Mouse (Mus musculus): ENCODE results near the gene Sfta2. TPM values are rescaled to one million over a fixed set of nuclear protein-coding genes. Genes with fewer than 3 reads are reported as not detected.
A peak's percentile ranks its signal among the peaks of the same experiment; 100 is the strongest.

Sfta2 gene
- polyA plus RNA-seq, 1 experiment from 2014 or later: not detected

DNA sequence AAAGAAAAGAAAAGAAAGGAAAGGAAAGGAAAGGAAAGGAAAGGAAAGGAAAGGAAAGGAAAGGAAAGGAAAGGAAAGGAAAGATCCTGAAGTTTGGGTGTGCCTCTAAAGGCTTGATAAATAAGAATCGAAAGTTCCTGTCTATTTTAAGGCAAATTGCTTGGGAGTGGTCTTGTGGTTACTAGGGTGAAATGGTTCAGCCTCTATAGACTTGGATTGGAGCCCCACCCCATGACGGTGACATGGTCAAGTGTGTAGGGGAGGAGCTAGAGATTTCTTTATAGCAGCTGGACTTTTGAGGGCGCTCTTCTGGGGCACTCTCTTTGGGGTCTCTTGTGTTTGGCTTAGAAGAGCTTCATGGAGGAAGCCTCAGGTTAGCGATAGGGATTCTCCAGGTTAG, 7.6 kb upstream of the Sfta2 start:
- ATAC-seq (ENCODE audit: insufficient number of reproducible peaks, insufficient read depth, low FRiP score, low TSS enrichment, low read depth): no peak
- no peaks in the 10 kb centered on the region for H3K36me3 ChIP-seq
- H3K4me3 ChIP-seq (replicated peaks): no peak overlapping the region
- H3K4me1 ChIP-seq (replicated peaks): no peaks in the 10 kb centered on the region
- no peak overlapping the region for H3K27ac ChIP-seq
- WGBS: 44% methylated on average over 4 of the region's 4 CpGs
- H3K9ac ChIP-seq (replicated peaks): no peak overlapping the region
- H3K9me3 ChIP-seq: peaks cover 6% of the 10 kb centered on the region; the same call in 1 of the 2 replicates
- no peak overlapping the region for H3K4me2 ChIP-seq
- peaks cover 5% of the 10 kb centered on the region; the same call in 1 of the 2 replicates for H3K27me3 ChIP-seq

DNA sequence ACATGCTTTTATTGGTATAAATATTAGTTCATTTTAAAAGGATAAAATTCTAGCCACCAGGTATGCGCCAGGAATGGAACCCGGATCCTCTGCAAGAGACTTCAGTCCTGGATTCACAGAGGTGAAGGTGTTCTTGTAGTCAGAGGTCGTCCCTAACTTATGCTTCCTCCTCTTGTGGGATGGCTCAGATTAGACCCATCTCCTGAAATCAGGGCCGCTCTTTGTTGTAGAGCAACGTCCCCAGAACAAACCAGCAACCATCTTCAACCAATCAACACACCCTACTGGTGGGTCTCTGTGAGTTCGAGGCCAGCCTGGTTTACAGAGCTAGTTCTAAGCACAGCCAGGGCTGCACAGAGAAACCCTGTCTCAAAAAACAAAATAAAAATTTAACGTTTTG, 6.9 kb upstream of the Sfta2 start:
- Histone ChIP-seq H3K27ac (no peak overlapping the region), H3K36me3 (no peaks in the 10 kb centered on the region)
- WGBS: 84% methylated on average over 7 of the region's 7 CpGs

DNA sequence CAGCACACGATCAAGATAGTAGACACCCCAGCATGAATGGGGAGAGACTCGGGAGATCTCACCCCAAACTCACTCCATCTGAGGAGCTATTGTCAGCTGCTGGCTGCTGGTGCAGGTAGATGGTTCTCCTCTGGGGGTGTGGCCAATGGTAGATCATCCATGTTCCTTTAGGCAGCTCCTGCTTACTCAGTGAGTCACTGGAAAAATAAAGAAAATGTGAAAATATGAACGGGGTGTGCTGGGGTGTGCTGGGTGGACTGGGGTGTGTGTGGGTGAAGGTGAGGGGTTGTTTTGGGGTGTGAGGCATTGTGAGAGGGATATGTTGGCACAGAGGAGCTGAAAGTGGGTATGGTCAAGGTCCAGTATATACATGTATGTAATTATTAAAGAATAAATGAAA, 4.0 kb upstream of the Sfta2 start:
- Histone ChIP-seq H3K9me3 (peaks cover 6% of the 10 kb centered on the region; the same call in 1 of the 2 replicates), H3K27ac (no peak overlapping the region), H3K4me2 (no peak overlapping the region), H3K36me3 (no peaks in the 10 kb centered on the region), H3K9ac (replicated peaks) (no peak overlapping the region), H3K4me1 (replicated peaks) (no peaks in the 10 kb centered on the region), H3K4me3 (replicated peaks) (no peak overlapping the region), H3K27me3 (peaks cover 6% of the 10 kb centered on the region)
- WGBS: 94% methylated on average over 3 of the region's 3 CpGs
- ATAC-seq (ENCODE audit: insufficient number of reproducible peaks, insufficient read depth, low FRiP score, low TSS enrichment, low read depth): no peak

More for the DNA sequence above, 6.9 kb upstream of the Sfta2 start:
- H3K4me3 ChIP-seq (replicated peaks): no peak overlapping the region
- peaks cover 5% of the 10 kb centered on the region; the same call in 1 of the 2 replicates for H3K27me3 ChIP-seq
- H3K4me2 ChIP-seq: no peak overlapping the region
- H3K9ac ChIP-seq (replicated peaks): no peak overlapping the region
- ATAC-seq (ENCODE audit: insufficient number of reproducible peaks, insufficient read depth, low FRiP score, low TSS enrichment, low read depth): no peak
- H3K4me1 ChIP-seq (replicated peaks): no peaks in the 10 kb centered on the region
- peaks cover 6% of the 10 kb centered on the region; the same call in 1 of the 2 replicates for H3K9me3 ChIP-seq

DNA sequence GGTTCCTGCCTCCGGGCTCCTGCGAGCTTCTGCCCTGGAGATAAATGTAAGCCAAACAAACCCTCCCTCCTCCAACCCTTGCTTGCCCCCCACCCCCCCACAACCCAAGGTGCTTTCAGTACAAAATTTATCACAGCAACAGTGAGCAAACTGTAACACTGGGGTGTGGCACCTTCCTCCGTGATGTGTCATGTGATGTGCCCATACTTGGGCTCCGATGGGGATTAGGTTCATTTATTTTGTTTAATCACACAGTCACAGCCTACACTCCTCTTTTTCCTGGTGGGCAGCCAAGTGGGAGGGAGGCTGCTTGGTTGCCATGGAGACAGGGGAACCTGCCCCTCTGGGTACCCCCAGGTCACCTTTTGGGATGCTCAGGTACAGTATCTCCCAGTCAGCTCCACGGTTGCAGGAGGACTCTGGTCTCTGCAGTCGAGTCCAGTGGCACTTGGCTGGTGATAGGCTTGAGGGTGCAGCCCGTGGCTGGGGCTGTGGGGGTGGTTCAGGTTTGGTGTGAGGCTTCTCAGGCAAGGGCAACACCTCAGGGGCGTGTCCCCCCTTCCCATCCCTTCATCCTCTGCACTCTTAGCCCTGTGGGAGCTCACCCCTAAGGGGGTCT, 496 bp downstream of the Sfta2 start:
- Histone ChIP-seq H3K4me2 (no peak overlapping the region), H3K36me3 (no peaks in the 10 kb centered on the region), H3K9me3 (peaks cover 5% of the 10 kb centered on the region), H3K27ac (no peak overlapping the region), H3K4me1 (replicated peaks) (no peaks in the 10 kb centered on the region), H3K4me3 (replicated peaks) (no peak overlapping the region), H3K9ac (replicated peaks) (no peak overlapping the region), H3K27me3 (peaks cover 8% of the 10 kb centered on the region)
- ATAC-seq (ENCODE audit: insufficient number of reproducible peaks, insufficient read depth, low FRiP score, low TSS enrichment, low read depth): no peak
- 57% methylated on average over 8 of the region's 8 CpGs for WGBS

DNA sequence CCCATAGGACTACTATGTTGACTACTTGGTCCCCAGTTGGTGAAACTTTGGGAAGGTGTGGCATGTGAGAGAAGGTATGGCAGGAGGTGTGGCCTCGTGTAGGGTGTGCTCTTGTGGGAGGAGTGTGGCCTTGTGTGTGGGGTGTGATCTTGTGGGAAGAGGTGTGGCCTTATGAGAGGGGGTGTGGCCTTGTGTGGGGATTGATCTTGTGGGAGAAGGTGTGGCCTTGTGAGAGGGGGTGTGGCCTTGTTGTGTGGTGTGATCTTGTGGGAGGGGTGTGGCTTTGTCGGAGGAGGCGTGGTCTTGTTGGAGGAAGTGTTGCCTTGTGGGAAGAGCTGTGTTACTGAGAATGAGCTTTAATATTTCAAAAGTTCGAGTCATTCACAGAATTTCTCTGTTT, 15.8 kb downstream of the Sfta2 start:
- Histone ChIP-seq H3K4me1 (replicated peaks) (no peaks in the 10 kb centered on the region), H3K4me3 (replicated peaks) (no peak overlapping the region)

DNA sequence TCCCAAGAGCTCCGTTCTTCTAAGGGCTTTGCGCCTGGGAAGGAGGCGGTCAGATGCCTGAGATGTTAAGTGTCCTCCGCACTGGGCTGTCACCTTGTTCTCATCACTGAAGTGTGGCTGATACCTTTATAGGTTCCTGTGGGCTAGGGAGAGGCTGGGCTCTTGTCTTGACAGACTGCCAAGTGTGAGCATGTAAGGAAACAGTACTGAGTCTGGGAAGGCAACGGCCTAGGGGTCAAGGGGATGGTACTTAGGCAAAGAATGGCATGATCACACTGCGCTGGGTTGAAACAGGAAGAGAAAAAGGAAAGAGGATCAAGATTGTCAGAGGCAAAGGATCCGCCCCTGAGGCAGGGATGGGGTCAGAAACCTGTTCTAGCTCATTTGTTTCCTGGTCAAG, 25.2 kb downstream of the Sfta2 start, which contains the start of gene Gm9573:
Gm9573 (minus strand) TSS at position 101 of the 400 bp plus-strand sequence.
- H3K9me3 ChIP-seq: no peaks in the 10 kb centered on the region
- H3K27me3 ChIP-seq: no peaks in the 10 kb centered on the region
- no peak within 1 kb of the TSS for H3K27ac ChIP-seq
- no peak within 1 kb of the TSS for H3K4me2 ChIP-seq
- ATAC-seq (ENCODE audit: insufficient number of reproducible peaks, insufficient read depth, low FRiP score, low TSS enrichment, low read depth): no peak
- H3K4me3 ChIP-seq (replicated peaks): no peak within 1 kb of the TSS
- H3K9ac ChIP-seq (replicated peaks): no peak within 1 kb of the TSS
- WGBS: 83% methylated on average over 7 of the region's 7 CpGs
- H3K36me3 ChIP-seq: no peaks in the 10 kb centered on the region
- H3K4me1 ChIP-seq (replicated peaks): no peaks in the 10 kb centered on the region

More for the DNA sequence above, 15.8 kb downstream of the Sfta2 start:
- H3K36me3 ChIP-seq: no peaks in the 10 kb centered on the region
- 78% methylated on average over 4 of the region's 4 CpGs for WGBS
- no peak overlapping the region for H3K27ac ChIP-seq
- no peak for ATAC-seq (ENCODE audit: insufficient number of reproducible peaks, insufficient read depth, low FRiP score, low TSS enrichment, low read depth)
- H3K9me3 ChIP-seq: no peaks in the 10 kb centered on the region
- H3K27me3 ChIP-seq: no peaks in the 10 kb centered on the region
- H3K9ac ChIP-seq (replicated peaks): no peak overlapping the region
- no peak overlapping the region for H3K4me2 ChIP-seq

DNA sequence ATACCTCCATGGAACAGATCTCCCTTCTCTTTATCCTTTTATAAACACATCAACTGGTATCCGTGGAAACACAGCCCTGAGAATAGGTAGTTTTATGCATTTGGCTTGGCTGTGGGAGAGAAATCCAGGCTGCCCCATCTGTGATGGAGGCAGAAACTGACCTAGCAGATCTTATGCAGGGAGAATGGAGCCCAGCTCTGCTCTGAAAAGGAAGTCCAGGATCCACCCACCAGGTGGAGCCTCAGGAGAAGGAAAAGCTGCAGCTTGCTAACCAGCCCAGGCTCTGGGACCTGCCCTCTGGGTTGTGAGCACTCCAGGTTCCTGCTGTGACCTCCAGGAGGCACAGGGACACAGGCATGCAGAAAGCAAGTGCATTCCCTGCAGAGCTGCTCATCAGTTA, 32.6 kb downstream of the Sfta2 start:
- no peak overlapping the region for H3K9ac ChIP-seq (replicated peaks)
- ATAC-seq (ENCODE audit: insufficient number of reproducible peaks, insufficient read depth, low FRiP score, low TSS enrichment, low read depth): no peak; the same call in 1 of the 2 replicates
- no peak overlapping the region for H3K27ac ChIP-seq
- H3K27me3 ChIP-seq: peaks cover 13% of the 10 kb centered on the region
- H3K9me3 ChIP-seq: no peaks in the 10 kb centered on the region
- no peak overlapping the region for H3K4me3 ChIP-seq (replicated peaks)
- H3K36me3 ChIP-seq: no peaks in the 10 kb centered on the region
- WGBS: 6% methylated on average over 1 of the region's 1 CpGs
- peaks cover 5% of the 10 kb centered on the region for H3K4me1 ChIP-seq (replicated peaks)
- H3K4me2 ChIP-seq: no peak overlapping the region

DNA sequence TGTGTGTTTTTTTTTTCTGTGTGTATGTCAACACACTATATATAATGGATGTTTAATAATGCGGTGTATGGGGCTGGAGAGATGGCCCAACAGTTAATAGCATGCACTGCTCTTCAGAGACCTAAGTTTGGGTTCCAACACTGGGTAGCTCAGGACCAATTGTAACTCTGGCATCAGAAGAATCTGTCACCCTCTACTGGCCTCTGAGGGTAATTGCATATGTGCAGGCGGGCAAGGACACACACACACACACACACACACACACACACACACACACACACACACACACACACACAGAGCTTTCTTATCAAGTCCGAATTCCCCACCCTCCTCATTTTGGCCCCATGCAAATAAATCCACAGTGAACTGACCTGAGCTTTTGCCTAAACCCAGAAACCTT, 33.9 kb downstream of the Sfta2 start:
- WGBS: 78% methylated on average over 3 of the region's 3 CpGs
- no peak for ATAC-seq (ENCODE audit: insufficient number of reproducible peaks, insufficient read depth, low FRiP score, low TSS enrichment, low read depth)
- H3K4me2 ChIP-seq: no peak overlapping the region
- peaks cover 5% of the 10 kb centered on the region for H3K4me1 ChIP-seq (replicated peaks)
- H3K27me3 ChIP-seq: peaks cover 13% of the 10 kb centered on the region
- H3K4me3 ChIP-seq (replicated peaks): no peak overlapping the region
- no peaks in the 10 kb centered on the region for H3K9me3 ChIP-seq
- no peaks in the 10 kb centered on the region for H3K36me3 ChIP-seq
- no peak overlapping the region for H3K27ac ChIP-seq
- H3K9ac ChIP-seq (replicated peaks): no peak overlapping the region

DNA sequence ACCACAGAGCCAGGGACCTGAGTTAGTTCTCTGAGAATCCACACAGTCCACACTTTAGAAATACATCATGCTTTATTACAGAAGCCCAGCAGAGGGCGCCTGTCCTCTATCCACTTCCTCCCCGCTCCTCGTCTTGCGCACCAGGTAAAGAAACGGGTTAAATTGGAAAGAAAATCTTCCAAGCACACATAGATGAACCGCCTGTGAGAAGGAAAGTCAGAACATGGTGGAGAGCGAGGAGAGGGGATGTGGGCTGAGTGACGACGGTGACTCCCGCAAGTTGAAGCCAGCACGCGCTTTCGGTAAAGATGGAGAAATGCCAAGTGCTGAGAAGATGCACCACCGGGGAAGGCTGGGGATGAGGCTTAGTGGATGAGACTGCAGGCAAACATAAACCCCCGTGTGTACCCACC, 34.4 kb downstream of the Sfta2 start:
- no peaks in the 10 kb centered on the region for H3K9me3 ChIP-seq
- H3K4me3 ChIP-seq (replicated peaks): peak overlapping the region; percentile 35
- no peak overlapping the region for H3K27ac ChIP-seq
- WGBS: 2% methylated on average over 15 of the region's 15 CpGs
- peak overlapping the region; percentile 61 for H3K4me2 ChIP-seq
- ATAC-seq (ENCODE audit: insufficient number of reproducible peaks, insufficient read depth, low FRiP score, low TSS enrichment, low read depth): 0 out of 2 replicates have a peak, but pooled peaks have one; percentile 21
- H3K9ac ChIP-seq (replicated peaks): no peak overlapping the region
- no peaks in the 10 kb centered on the region for H3K36me3 ChIP-seq
- peaks cover 5% of the 10 kb centered on the region for H3K4me1 ChIP-seq (replicated peaks)
- peaks cover 13% of the 10 kb centered on the region for H3K27me3 ChIP-seq

DNA sequence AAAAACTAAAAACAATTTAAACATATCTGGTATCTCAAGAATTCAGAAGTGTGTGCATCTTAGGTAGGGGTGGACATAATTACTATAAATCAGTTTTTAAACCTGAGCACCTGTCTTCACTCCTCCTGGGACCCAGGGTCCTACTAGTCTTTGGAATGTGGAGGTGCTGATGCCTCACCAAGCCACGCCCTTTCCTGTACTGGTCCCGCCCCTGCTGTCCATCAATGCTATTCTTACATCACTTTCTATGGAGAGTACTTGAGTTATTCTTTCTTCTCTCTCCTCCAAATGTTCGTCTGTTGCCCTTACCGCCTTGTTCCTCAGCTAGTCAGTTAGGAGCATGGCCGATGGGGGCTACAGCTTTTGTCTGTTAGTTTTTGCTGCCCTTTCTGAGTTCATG, 35.0 kb downstream of the Sfta2 start:
- no peak overlapping the region for H3K4me3 ChIP-seq (replicated peaks)
- H3K27me3 ChIP-seq: peaks cover 15% of the 10 kb centered on the region

DNA sequence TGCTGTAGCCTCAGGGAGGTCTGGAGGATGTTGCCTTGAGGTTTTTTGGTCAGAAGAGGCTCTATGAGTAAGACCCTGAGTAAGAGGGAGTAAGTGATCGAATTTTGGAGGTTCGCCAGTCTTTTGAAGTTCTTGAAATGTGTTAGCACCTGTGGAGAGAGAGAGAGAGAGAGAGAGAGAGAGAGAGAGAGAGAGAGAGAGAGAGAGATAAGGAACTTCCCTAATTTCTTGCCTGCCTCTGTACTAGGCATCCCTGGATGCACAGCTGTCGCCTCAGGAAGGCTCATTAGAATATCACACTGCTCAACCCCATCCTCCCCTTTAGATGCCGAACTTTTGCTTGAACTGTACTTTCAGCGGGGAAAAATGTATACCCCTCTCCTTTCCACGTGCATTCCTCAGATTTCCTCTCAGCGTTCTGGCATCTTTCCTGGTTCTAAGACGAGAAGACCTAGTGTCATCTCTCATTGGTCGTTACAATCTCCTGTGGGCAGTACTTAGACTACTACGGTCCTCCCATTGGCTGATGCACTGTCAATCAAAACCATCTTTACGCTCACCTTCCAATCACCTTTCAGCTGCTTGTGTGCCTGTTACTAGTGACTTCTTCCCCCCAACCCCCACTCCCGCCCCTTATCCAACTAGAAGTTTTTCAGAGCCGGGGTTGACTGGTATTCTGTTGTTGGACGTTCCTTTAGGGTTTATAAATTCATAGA, 37.3 kb downstream of the Sfta2 start:
- no peaks in the 10 kb centered on the region for H3K36me3 ChIP-seq
- peaks cover 23% of the 10 kb centered on the region for H3K27me3 ChIP-seq
- no peak overlapping the region for H3K27ac ChIP-seq
- H3K4me3 ChIP-seq (replicated peaks): no peak overlapping the region
- no peak overlapping the region for H3K9ac ChIP-seq (replicated peaks)
- peak overlapping the region; percentile 41 for H3K4me2 ChIP-seq
- peaks cover 5% of the 10 kb centered on the region for H3K4me1 ChIP-seq (replicated peaks)
- no peaks in the 10 kb centered on the region for H3K9me3 ChIP-seq
- 23% methylated on average over 14 of the region's 14 CpGs for WGBS
- peak; percentile 49; the same call in 1 of the 2 replicates for ATAC-seq (ENCODE audit: insufficient number of reproducible peaks, insufficient read depth, low FRiP score, low TSS enrichment, low read depth)

More for the DNA sequence above, 35.0 kb downstream of the Sfta2 start:
- H3K27ac ChIP-seq: no peak overlapping the region
- H3K4me2 ChIP-seq: 0 out of 2 replicates have a peak overlapping the region, but pooled peaks have one; percentile 61
- H3K4me1 ChIP-seq (replicated peaks): peaks cover 5% of the 10 kb centered on the region
- ATAC-seq (ENCODE audit: insufficient number of reproducible peaks, insufficient read depth, low FRiP score, low TSS enrichment, low read depth): no peak
- H3K9me3 ChIP-seq: no peaks in the 10 kb centered on the region
- H3K9ac ChIP-seq (replicated peaks): no peak overlapping the region
- WGBS: 45% methylated on average over 5 of the region's 5 CpGs
- H3K36me3 ChIP-seq: no peaks in the 10 kb centered on the region

All from limb, embryonic 12.5 days (tissue).